Comparison of ENCODE assay signal across 13 mouse cellular contexts in genomic region chr11:104611579-104612151, GRCm38 (mm10). TPM values are rescaled to one million over a fixed set of nuclear protein-coding genes. Genes with fewer than 3 reads are reported as not detected.
DNase-seq lines count a peak whose midpoint lies in the region; ATAC-seq and TF ChIP-seq lines count a peak whose summit lies in the region.
"Had no signal": no experiment of that assay in that cellular context is flagged by ENCODE, and none has a peak within 500 bp of the region (broad histone marks: within the 10 kb centered on the region; RNA-seq: fewer than 3 reads in every experiment).

No protein-coding gene starts in this region.

- no peaks in the 10 kb centered on the region for H3K9me3 ChIP-seq in kidney, embryonic 14.5 days (ENCODE audit: control insufficient read depth, low read length)
- H3K9me3 ChIP-seq: limb, embryonic 13.5 days; midbrain, embryonic 12.5 days; neural tube, embryonic 13.5 days had no signal

- peak; percentile 78 for DNase-seq in kidney, adult 9 months
- peak; percentile 90 for DNase-seq in Patski (ENCODE audit: low read depth, low spot score)
- DNase-seq in kidney, postnatal 10 days, result peak; percentile 55
- no peak for DNase-seq in thymus, postnatal 0 days (ENCODE audit: low spot score)
- no peak for DNase-seq in left cerebral cortex, postnatal 10 days (ENCODE audit: extremely low spot score in 1 of 2, low spot score in 2 of 2)
- DNase-seq in cerebellum, adult 9-10 months, result no peak
- DNase-seq: cerebellum, postnatal 25 days; gastrocnemius, postnatal 25 days had no signal

- TF ChIP-seq CTCF in Patski (IDR thresholded peaks at IDR 0.05), result no peak

- H3K27ac ChIP-seq in kidney, embryonic 14.5 days (ENCODE audit: low read depth, low read length), result no peak overlapping the region
- H3K27ac ChIP-seq: limb, embryonic 13.5 days; midbrain, embryonic 12.5 days; neural tube, embryonic 13.5 days had no signal

- ATAC-seq in kidney, embryonic 14.5 days (ENCODE audit: low FRiP score, low TSS enrichment), result no peak
- peak; percentile 36 for ATAC-seq in Patski
- peak; percentile 18; the same call in 1 of the 2 replicates for ATAC-seq in megakaryocyte, adult 5-6 weeks (ENCODE audit: poor library complexity, severe bottlenecking)

- in situ Hi-C loops in Patski (cut with MboI; ENCODE audit: low pct_unique_long_range_greater_than_20kb), result no loop called here

- 51% methylated on average over 4 of the region's 4 CpGs for WGBS in kidney, embryonic 14.5 days

- CTCF ChIA-PET in Patski (lab: Charles Lee), result interaction anchor here (1.0 kb wide), 1 partner anchor 21 kb away, joined by 4 read pairs; no protein-coding TSS in a partner anchor

- H3K27me3 ChIP-seq in kidney, embryonic 14.5 days (ENCODE audit: control insufficient read depth, insufficient read depth, low read length), result 0 out of 2 replicates have a peak, but pooled peaks cover 5% of the 10 kb centered on the region
- H3K27me3 ChIP-seq in Patski, result no peaks in the 10 kb centered on the region

- POLR2A ChIA-PET in Patski (lab: Charles Lee), result interaction anchor here (0.6 kb wide), 1 partner anchor 552 kb away, joined by 5 read pairs; no protein-coding TSS in a partner anchor

- H3K4me3 ChIP-seq in kidney, embryonic 14.5 days (ENCODE audit: low read length), result no peak overlapping the region
- H3K4me3 ChIP-seq: limb, embryonic 13.5 days; midbrain, embryonic 12.5 days; neural tube, embryonic 13.5 days had no signal

- intact Hi-C loops in left cerebral cortex, postnatal 10 days (cut with DNase I), result no loop called here

- H3K36me3 ChIP-seq in kidney, embryonic 14.5 days (ENCODE audit: control insufficient read depth, insufficient read depth, low read length), result no peaks in the 10 kb centered on the region
- H3K36me3 ChIP-seq: limb, embryonic 13.5 days; midbrain, embryonic 12.5 days; neural tube, embryonic 13.5 days had no signal

- H3K9ac ChIP-seq in kidney, embryonic 14.5 days (ENCODE audit: low read depth, low read length), result no peak overlapping the region
- H3K9ac ChIP-seq: limb, embryonic 13.5 days; midbrain, embryonic 12.5 days; neural tube, embryonic 13.5 days had no signal

- H3K4me2 ChIP-seq in kidney, embryonic 14.5 days (replicated peaks; ENCODE audit: low read depth, low read length), result no peak overlapping the region
- H3K4me2 ChIP-seq: limb, embryonic 13.5 days; midbrain, embryonic 12.5 days; neural tube, embryonic 13.5 days had no signal

- 0 out of 2 replicates have a peak, but pooled peaks cover 8% of the 10 kb centered on the region for H3K4me1 ChIP-seq in kidney, embryonic 14.5 days (ENCODE audit: control insufficient read depth, insufficient read depth, low read length)

RNA-seq across cellular contexts. Expression of gene Itgb3, which starts 3.9 kb away (rescaled TPM):
- polyA plus RNA-seq in kidney, embryonic 14.5 days (2014; fragmentation: Nextera tagmentation; extraction: Ambion mirVana), result 0.80 and 0.85 TPM in 2 replicates
- polyA plus RNA-seq in Patski (2021), result 25.3 TPM
- 7.1 and 8.6 TPM in 2 replicates for total RNA-seq in megakaryocyte, adult 5-6 weeks (2015)
- total RNA-seq in megakaryocyte, adult 5-6 weeks (2017), result 20.6 and 23.8 TPM in 2 replicates
- polyA plus RNA-seq in thymus, postnatal 0 days (2015; fragmentation: Nextera tagmentation; extraction: Ambion mirVana), result 2.8 TPM in 2 replicates
- 1 to 10 TPM; 5.5 to 6.7 TPM for total RNA-seq in left cerebral cortex, postnatal 10 days (2021)

Comparison
In these comparisons a context has a peak if more than half of its experiments do, and no peak if none do; other contexts are left out.
1. DNase-seq: peak in kidney, adult 9 months (single experiment), Patski (single experiment) and kidney, postnatal 10 days (single experiment); none in thymus, postnatal 0 days (single experiment), left cerebral cortex, postnatal 10 days (0 of 2) and cerebellum, adult 9-10 months (single experiment).